In genomic region chrX:11361261-11361660, GRCm38 (mm10) we compare ENCODE assay signal across 27 mouse cellular contexts. TPM values are rescaled to one million over a fixed set of nuclear protein-coding genes. Genes with fewer than 3 reads are reported as not detected.
DNase-seq lines count a peak whose midpoint lies in the region; ATAC-seq and TF ChIP-seq lines count a peak whose summit lies in the region.
"Had no signal": no experiment of that assay in that cellular context is flagged by ENCODE, and none has a peak within 500 bp of the region (broad histone marks: within the 10 kb centered on the region; RNA-seq: fewer than 3 reads in every experiment).

No protein-coding gene starts in this region.

- no peak overlapping the region for H3K4me3 ChIP-seq in G1E (ENCODE audit: low read depth, low read length)
- H3K4me3 ChIP-seq: embryonic facial prominence, embryonic 12.5 days; forebrain, embryonic 15.5 days; heart, embryonic 10.5 days; hindbrain, embryonic 10.5 days; intestine, embryonic 15.5 days had no signal

- H3K9me3 ChIP-seq in G1E (replicated peaks): no peaks in the 10 kb centered on the region
- H3K9me3 ChIP-seq: embryonic facial prominence, embryonic 12.5 days; forebrain, embryonic 15.5 days; heart, embryonic 10.5 days; hindbrain, embryonic 10.5 days; intestine, embryonic 15.5 days had no signal

- TF ChIP-seq CTCF in G1E (IDR thresholded peaks at IDR 0.05; ENCODE audit: low read depth, low read length): no peak

- H3K4me1 ChIP-seq in G1E (ENCODE audit: insufficient read depth, low read depth, low read length): no peaks in the 10 kb centered on the region
- H3K4me1 ChIP-seq: heart, embryonic 10.5 days; hindbrain, embryonic 10.5 days; intestine, embryonic 15.5 days had no signal

- H3K27me3 ChIP-seq in G1E (ENCODE audit: insufficient read depth, low read length): no peaks in the 10 kb centered on the region
- H3K27me3 ChIP-seq: embryonic facial prominence, embryonic 12.5 days; forebrain, embryonic 15.5 days; intestine, embryonic 15.5 days had no signal

- ATAC-seq in G1E (ENCODE audit: extremely low read depth, insufficient number of reproducible peaks, low FRiP score, poor library complexity, severe bottlenecking): peak; percentile 45
- peak; percentile 42 to 88; a peak in 3 of 4 replicates for ATAC-seq in hematopoietic stem cell, adult 5-6 weeks (replicated peaks in 1 of 2; ENCODE audit: insufficient read depth in 1 of 2, low FRiP score in 2 of 2, low TSS enrichment in 1 of 2, low read depth in 1 of 2, poor library complexity in 2 of 2, severe bottlenecking in 2 of 2)
- ATAC-seq: CD4-positive, CD25-positive, alpha-beta regulatory T cell, adult 4 months; forebrain, embryonic 15.5 days; intestine, embryonic 15.5 days had no signal

- no peaks in the 10 kb centered on the region for H3K36me3 ChIP-seq in G1E (replicated peaks)
- H3K36me3 ChIP-seq: embryonic facial prominence, embryonic 12.5 days; forebrain, embryonic 15.5 days; heart, embryonic 10.5 days; hindbrain, embryonic 10.5 days; intestine, embryonic 15.5 days had no signal

- intact Hi-C loops in heart, postnatal 14 days (cut with DNase I): no loop called here

- DNase-seq in heart, adult 11 months: peak; percentile 33
- no peak for DNase-seq in heart, postnatal 14 days
- no peak for DNase-seq in G1E (ENCODE audit: low spot score)
- DNase-seq in natural killer cell, adult 2 months (ENCODE audit: low spot score in 2 of 2): peak; percentile 2 to 38
- no peak for DNase-seq in adrenal gland, postnatal 10 days
- DNase-seq in right cerebral cortex, postnatal 10 days (ENCODE audit: low spot score in 2 of 2): no peak
- DNase-seq in thymus, adult 18-20 months: no peak
- DNase-seq: adrenal gland, postnatal 25 days; cerebellum, adult 11 months; cerebellum, adult 8-10 months; cerebellum, postnatal 14 days; gastrocnemius, postnatal 10 days; heart, adult 18-20 months; heart, postnatal 10 days had no signal

RNA-seq across cellular contexts. Expression of gene H2al1j, which starts 33.6 kb away (rescaled TPM):
- total RNA-seq in heart, postnatal 14 days (2021): not detected
- not detected in 2 replicates for total RNA-seq in G1E (2014; fragmentation: Nextera tagmentation)
- total RNA-seq in G1E (2017): not detected in 2 replicates
- not detected in 2 replicates for polyA plus RNA-seq in G1E (2012)
- not detected in 2 replicates for total RNA-seq in hematopoietic stem cell, adult 5-6 weeks (2017)
- total RNA-seq in adrenal gland, postnatal 10 days (2021): not detected
- total RNA-seq: adrenal gland, postnatal 25 days; gastrocnemius, postnatal 10 days; heart, adult 18-20 months; heart, postnatal 10 days; MEL had no signal
- polyA plus RNA-seq: CD4-positive, CD25-positive, alpha-beta regulatory T cell, adult 4 months; cortical plate, adult 2 months; embryonic facial prominence, embryonic 12.5 days; forebrain, embryonic 11.5 days; forebrain, embryonic 15.5 days; frontal cortex, adult 2 months; heart, embryonic 10.5 days; heart, embryonic 14.5 days; hindbrain, embryonic 10.5 days; hindbrain, embryonic 14.5 days; intestine, embryonic 15.5 days had no signal

RNA-seq across cellular contexts. Expression of gene H2al1i, which starts 36.8 kb away (rescaled TPM):
- total RNA-seq in heart, postnatal 14 days (2021): not detected
- not detected in 2 replicates for total RNA-seq in G1E (2014; fragmentation: Nextera tagmentation)
- total RNA-seq in G1E (2017): not detected in 2 replicates
- polyA plus RNA-seq in G1E (2012): not detected in 2 replicates
- total RNA-seq in hematopoietic stem cell, adult 5-6 weeks (2017): not detected in 2 replicates
- total RNA-seq in adrenal gland, postnatal 10 days (2021): not detected
- total RNA-seq: adrenal gland, postnatal 25 days; gastrocnemius, postnatal 10 days; heart, adult 18-20 months; heart, postnatal 10 days; MEL had no signal
- polyA plus RNA-seq: CD4-positive, CD25-positive, alpha-beta regulatory T cell, adult 4 months; cortical plate, adult 2 months; embryonic facial prominence, embryonic 12.5 days; forebrain, embryonic 11.5 days; forebrain, embryonic 15.5 days; frontal cortex, adult 2 months; heart, embryonic 10.5 days; heart, embryonic 14.5 days; hindbrain, embryonic 10.5 days; hindbrain, embryonic 14.5 days; intestine, embryonic 15.5 days had no signal

RNA-seq across cellular contexts. Expression of gene H2al1h, which starts 40.0 kb away (rescaled TPM):
- total RNA-seq in heart, postnatal 14 days (2021): not detected
- not detected in 2 replicates for total RNA-seq in G1E (2014; fragmentation: Nextera tagmentation)
- total RNA-seq in G1E (2017): not detected in 2 replicates
- polyA plus RNA-seq in G1E (2012): not detected in 2 replicates
- not detected in 2 replicates for total RNA-seq in hematopoietic stem cell, adult 5-6 weeks (2017)
- total RNA-seq in adrenal gland, postnatal 10 days (2021): not detected
- total RNA-seq: adrenal gland, postnatal 25 days; gastrocnemius, postnatal 10 days; heart, adult 18-20 months; heart, postnatal 10 days; MEL had no signal
- polyA plus RNA-seq: CD4-positive, CD25-positive, alpha-beta regulatory T cell, adult 4 months; cortical plate, adult 2 months; embryonic facial prominence, embryonic 12.5 days; forebrain, embryonic 11.5 days; forebrain, embryonic 15.5 days; frontal cortex, adult 2 months; heart, embryonic 10.5 days; heart, embryonic 14.5 days; hindbrain, embryonic 10.5 days; hindbrain, embryonic 14.5 days; intestine, embryonic 15.5 days had no signal

RNA-seq across cellular contexts. Expression of gene H2al1g, which starts 43.2 kb away (rescaled TPM):
- total RNA-seq in heart, postnatal 14 days (2021): not detected
- total RNA-seq in G1E (2014; fragmentation: Nextera tagmentation) (not detected in 2 replicates), G1E (2017) (not detected in 2 replicates)
- polyA plus RNA-seq in G1E (2012): not detected in 2 replicates
- not detected in 2 replicates for total RNA-seq in hematopoietic stem cell, adult 5-6 weeks (2017)
- total RNA-seq in adrenal gland, postnatal 10 days (2021): not detected
- total RNA-seq: adrenal gland, postnatal 25 days; gastrocnemius, postnatal 10 days; heart, adult 18-20 months; heart, postnatal 10 days; MEL had no signal
- polyA plus RNA-seq: CD4-positive, CD25-positive, alpha-beta regulatory T cell, adult 4 months; cortical plate, adult 2 months; embryonic facial prominence, embryonic 12.5 days; forebrain, embryonic 11.5 days; forebrain, embryonic 15.5 days; frontal cortex, adult 2 months; heart, embryonic 10.5 days; heart, embryonic 14.5 days; hindbrain, embryonic 10.5 days; hindbrain, embryonic 14.5 days; intestine, embryonic 15.5 days had no signal

RNA-seq across cellular contexts. Expression of gene H2al1f, which starts 46.3 kb away (rescaled TPM):
- not detected for total RNA-seq in heart, postnatal 14 days (2021)
- not detected in 2 replicates for total RNA-seq in G1E (2014; fragmentation: Nextera tagmentation)
- total RNA-seq in G1E (2017): not detected in 2 replicates
- not detected in 2 replicates for polyA plus RNA-seq in G1E (2012)
- not detected in 2 replicates for total RNA-seq in hematopoietic stem cell, adult 5-6 weeks (2017)
- total RNA-seq in adrenal gland, postnatal 10 days (2021): not detected
- total RNA-seq: adrenal gland, postnatal 25 days; gastrocnemius, postnatal 10 days; heart, adult 18-20 months; heart, postnatal 10 days; MEL had no signal
- polyA plus RNA-seq: CD4-positive, CD25-positive, alpha-beta regulatory T cell, adult 4 months; cortical plate, adult 2 months; embryonic facial prominence, embryonic 12.5 days; forebrain, embryonic 11.5 days; forebrain, embryonic 15.5 days; frontal cortex, adult 2 months; heart, embryonic 10.5 days; heart, embryonic 14.5 days; hindbrain, embryonic 10.5 days; hindbrain, embryonic 14.5 days; intestine, embryonic 15.5 days had no signal

Comparison
In these comparisons a context has a peak if more than half of its experiments do, and no peak if none do; other contexts are left out.
1. DNase-seq: peak in heart, adult 11 months (single experiment) and natural killer cell, adult 2 months (2 of 2); none in heart, postnatal 14 days (0 of 2), G1E (single experiment), adrenal gland, postnatal 10 days (single experiment), right cerebral cortex, postnatal 10 days (0 of 2) and thymus, adult 18-20 months (0 of 2).